Mouse (Mus musculus) ES-CJ7 (cell line): ENCODE measurements around the gene Naxd.

Experiments used
- DNase-seq: peaks from one replicate; pipeline ENCODE4 v3.0.0; 2011; ENCODE audit warnings: low read depth, low spot score

The Naxd gene

GRCm38 (mm10) chr8:11510971-11511370 is 13.7 kb downstream of the Naxd start:
- DNase-seq = no peak

- DNase-seq = peak; percentile 36
Observed at GRCm38 (mm10) chr8:11512711-11513110, 15.4 kb downstream of the Naxd start.

GRCm38 (mm10) chr8:11513247-11513646 is 15.9 kb downstream of the Naxd start:
- DNase-seq = peak; percentile 48

- no peak for DNase-seq
Observed at GRCm38 (mm10) chr8:11516292-11516691, 19.0 kb downstream of the Naxd start.

DNA sequence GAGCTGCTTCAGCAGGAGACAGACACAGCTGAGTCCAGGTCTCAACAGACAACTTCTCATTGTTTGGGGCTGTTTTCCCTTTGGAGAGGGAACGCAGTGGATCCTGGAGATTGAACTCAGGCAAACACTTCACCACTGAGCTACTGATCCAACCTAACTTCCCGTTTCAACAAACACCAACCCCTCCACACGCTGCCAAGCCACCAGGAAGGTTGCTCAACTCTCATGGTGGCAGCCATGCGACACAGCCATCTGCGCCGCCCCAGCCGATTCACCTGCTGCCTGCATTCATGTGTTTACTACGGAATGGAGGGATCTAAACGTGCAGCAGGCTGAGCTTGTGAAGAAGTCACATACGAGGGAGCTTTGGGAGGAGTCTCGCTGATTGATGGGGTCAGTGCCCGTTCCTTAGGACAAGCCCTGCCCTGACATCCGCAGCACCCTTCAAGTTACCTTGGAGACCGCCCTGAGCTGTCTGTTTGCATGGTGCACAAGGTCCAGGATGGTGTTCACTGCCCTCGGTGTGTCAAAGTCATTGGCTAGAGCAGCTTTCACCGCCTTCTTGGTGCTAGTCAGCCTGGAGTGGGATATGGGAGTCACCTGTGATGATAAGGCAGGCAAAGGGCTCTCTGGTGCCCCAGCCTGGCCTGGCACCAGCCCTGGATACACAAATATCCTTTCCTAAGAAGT is 20.2 kb downstream of the Naxd start:
- no peak for DNase-seq

- no peak for DNase-seq
Observed at GRCm38 (mm10) chr8:11518056-11518396, 20.7 kb downstream of the Naxd start.

GRCm38 (mm10) chr8:11518676-11519075 is 21.4 kb downstream of the Naxd start:
- DNase-seq = no peak

GRCm38 (mm10) chr8:11523331-11523730 is 26.0 kb downstream of the Naxd start:
- no peak for DNase-seq

DNA sequence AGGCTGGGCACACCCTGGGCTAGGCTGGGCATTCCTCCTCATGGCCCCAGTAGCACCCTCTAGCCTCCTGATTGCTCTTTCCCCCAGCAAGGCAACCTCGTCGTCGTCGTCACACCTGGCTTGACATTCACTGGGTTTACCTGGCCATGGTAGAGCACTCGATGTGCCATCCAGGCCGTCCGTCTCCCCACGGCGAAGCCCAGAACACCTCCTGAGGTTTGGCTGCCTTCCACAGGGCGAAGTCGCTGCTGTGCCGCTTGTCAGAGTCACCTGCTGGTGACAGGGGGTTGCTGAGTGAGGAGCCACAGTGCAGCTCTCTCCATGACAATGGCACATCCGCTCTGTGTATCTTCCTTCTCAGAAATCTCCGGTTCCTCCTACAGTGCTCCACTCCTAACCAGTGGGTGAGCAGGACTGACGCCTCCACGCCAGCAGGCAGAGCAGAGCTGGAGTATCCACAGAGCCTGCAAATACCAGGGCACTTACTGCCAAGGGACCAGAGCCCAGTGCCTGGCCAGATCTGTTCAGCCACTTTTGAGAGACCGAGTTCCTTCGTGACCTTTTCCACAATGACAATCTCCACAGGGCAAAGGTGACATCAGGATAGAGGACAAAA is 33.0 kb downstream of the Naxd start:
- peak; percentile 75 for DNase-seq

DNA sequence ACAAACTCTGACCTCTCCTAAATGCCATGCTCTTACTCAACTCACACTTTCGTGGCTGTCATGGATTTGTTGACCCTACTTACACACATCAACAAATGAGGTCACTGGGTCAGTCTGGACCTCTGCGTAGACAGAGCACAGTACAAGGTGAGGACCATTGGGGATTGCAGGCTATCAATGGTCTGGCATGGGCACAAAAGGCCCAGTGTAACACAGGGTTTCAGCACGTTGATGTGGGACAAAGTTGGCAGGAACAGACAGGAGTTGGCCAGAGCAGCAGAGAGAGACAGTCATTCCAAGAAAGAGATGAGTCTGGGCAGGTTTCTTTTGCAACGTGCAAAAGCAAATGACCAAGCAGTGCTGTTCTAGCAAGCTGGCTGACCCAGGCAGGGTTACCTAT is 33.5 kb downstream of the Naxd start:
- DNase-seq = no peak

- no peak for DNase-seq
Observed at GRCm38 (mm10) chr8:11534494-11534893, 37.2 kb downstream of the Naxd start.

- no peak for DNase-seq
Observed at GRCm38 (mm10) chr8:11539049-11539448, 41.7 kb downstream of the Naxd start.

DNA sequence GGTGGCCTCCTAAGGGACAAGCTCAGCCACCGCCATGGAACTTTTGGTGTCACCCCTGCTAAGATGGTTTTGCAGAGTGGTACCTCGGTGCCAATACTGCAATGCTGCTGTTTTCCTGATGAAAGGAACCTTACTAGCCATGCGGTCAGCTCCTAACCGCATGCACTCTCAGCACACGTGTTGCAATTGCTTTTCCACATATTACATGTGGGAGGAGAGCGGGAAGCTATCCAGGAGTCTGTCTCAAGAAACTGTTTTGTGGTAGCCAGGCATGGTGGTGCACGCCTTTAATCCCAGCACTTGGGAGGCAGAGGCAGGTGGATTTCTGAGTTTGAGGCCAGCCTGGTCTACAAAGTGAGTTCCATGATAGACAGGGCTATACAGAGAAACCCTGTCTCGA is 42.9 kb downstream of the Naxd start:
- DNase-seq = no peak

DNA sequence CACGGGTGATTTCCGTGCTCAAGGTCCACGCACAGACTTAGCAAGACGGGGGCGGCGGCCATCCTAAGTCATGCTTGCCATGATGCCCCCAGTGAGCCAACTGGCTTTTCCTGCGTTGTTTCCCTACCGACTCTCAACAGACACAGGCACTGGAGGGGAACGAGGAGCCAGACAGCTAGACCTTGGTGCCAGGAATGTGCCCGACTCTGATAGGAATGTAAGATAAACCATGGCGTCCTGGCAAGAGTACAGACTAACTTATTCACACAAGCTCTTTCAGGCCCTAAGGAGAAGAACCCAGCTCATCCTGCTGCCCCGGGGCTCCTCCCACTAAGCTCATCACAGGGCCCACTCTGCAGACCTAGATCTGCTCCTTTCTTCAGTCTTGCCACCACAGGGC is 44.7 kb downstream of the Naxd start:
- no peak for DNase-seq

- peak; percentile 67 for DNase-seq
Observed at GRCm38 (mm10) chr8:11542866-11543265, 45.6 kb downstream of the Naxd start.

- peak; percentile 93 for DNase-seq
Observed at GRCm38 (mm10) chr8:11544386-11544785, 47.1 kb downstream of the Naxd start.

DNA sequence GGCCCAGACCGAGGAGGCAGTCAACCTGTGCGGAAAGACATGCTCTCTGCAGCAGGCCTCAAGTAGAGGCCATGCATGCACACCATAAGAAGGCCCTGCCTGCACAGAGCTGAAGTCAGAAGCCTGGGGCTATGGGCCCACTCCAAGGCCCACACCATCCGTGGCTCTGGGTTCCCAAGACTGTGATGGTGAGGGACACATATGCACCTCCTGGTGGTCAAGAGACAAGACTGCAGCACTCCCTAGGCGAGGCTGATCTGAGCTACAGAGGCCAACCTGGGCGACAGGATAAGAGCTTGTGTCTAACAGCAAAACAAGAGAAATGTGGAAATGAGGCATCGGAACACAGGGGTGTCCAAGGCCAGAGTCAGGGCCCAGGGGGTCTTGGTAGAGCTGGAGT is 49.8 kb downstream of the Naxd start:
- DNase-seq = peak; percentile 85

GRCm38 (mm10) chr8:11549706-11550105 is 52.4 kb downstream of the Naxd start:
- DNase-seq = peak; percentile 82

DNA sequence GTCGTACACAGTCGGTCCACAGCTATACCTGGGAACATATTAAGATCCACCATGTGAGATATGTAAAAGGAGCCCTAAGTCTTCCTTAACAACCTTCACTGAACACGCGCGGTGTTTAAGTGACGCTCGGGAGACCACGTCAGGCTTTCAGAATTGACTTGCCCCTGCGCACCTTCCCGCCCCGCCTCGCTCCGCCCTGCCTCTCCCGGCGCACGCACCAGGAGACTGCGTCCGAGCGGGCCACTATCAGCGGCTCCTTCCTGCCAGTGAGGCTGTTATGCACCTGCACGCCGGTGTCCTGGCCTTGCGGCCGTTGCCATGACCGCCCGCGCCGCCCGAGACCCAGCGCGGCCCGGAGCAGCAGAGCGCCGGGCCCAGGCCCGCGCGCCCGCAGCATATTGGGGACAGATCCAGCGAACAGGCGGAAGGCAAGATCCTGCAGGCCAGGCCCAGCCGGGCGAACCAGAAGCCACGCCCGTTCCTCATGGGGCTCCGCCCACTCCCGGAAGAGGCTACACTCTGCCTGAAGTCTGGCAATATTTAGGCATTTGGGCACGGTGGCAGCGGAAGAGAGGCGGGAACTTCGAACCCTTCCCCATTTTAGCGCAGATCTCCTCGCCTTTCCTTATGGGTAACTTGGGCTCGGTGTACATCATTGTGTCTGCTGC is 53.1 kb downstream of the Naxd start, which contains the start of gene Cars2:
Cars2 (minus strand) TSS at position 503 of the 668 bp plus-strand sequence.
- DNase-seq = peak; percentile 91

DNA sequence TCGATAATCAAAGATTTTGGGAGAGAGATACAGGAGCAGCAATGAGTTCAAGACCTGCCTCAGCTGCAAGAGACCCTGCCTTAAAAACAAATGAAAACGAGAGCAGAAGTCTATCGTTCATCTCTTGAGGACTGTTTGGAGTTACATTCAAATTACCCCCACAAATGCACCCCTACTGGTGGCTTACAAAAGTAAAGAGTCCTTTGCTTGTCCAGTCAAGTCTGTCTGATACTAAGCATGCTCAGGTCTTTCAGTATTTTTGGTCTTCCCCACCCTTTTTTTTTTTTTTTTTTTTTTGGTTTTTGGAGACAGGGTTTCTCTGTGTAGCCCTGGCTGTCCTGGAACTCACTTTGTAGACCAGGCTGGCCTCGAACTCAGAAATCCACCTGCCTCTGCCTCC is 54.2 kb downstream of the Naxd start:
- peak; percentile 66 for DNase-seq

DNA sequence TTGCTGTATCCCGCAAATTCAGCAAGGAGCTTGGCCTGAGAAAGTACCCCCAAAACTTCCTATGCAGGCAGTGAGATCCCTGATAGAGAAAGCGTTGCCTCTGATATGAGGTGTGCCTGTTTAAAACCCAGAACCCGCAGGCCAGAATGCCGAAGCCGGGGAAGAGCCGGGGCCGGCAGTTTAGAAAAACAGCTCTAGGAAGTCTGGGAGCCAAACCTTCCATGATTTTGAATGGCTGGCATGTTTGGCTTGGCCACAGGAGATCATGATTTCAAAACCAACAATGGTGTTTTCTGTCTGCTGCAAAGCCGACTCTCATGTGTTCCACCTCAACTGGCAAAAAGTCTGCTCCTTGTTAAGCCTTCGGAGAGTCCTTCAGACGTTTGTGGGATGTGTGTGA is 55.1 kb downstream of the Naxd start:
- no peak for DNase-seq

- peak; percentile 97 for DNase-seq
Observed at GRCm38 (mm10) chr8:11554799-11555719, 57.8 kb downstream of the Naxd start, which contains the start of gene Ing1. Ing1 (plus strand) TSS chr8:11555571.
